Comparison of ENCODE assay signal across 31 mouse cellular contexts in genomic region chr1:180990671-180991070, GRCm38 (mm10). TPM values are rescaled to one million over a fixed set of nuclear protein-coding genes. Genes with fewer than 3 reads are reported as not detected.
"Had no signal": no experiment of that assay in that cellular context is flagged by ENCODE, and none has a peak within 500 bp of the region (broad histone marks: within the 10 kb centered on the region; RNA-seq: fewer than 3 reads in every experiment).

No protein-coding gene starts in this region.

- H3K27me3 ChIP-seq: hindbrain, embryonic 12.5 days; hindbrain, embryonic 15.5 days; intestine, embryonic 15.5 days; kidney, embryonic 15.5 days had no signal

- H3K4me1 ChIP-seq: heart, embryonic 12.5 days; heart, embryonic 13.5 days; hindbrain, embryonic 12.5 days; hindbrain, embryonic 15.5 days; intestine, embryonic 15.5 days; kidney, embryonic 15.5 days had no signal

- H3K9ac ChIP-seq: heart, embryonic 12.5 days; heart, embryonic 13.5 days; heart, embryonic 15.5 days; hindbrain, embryonic 12.5 days; hindbrain, embryonic 14.5 days; hindbrain, embryonic 15.5 days; intestine, embryonic 15.5 days; kidney, embryonic 15.5 days had no signal

- H3K27ac ChIP-seq: heart, embryonic 13.5 days; heart, embryonic 15.5 days; hindbrain, embryonic 10.5 days; hindbrain, embryonic 12.5 days; hindbrain, embryonic 13.5 days; hindbrain, embryonic 14.5 days; hindbrain, embryonic 15.5 days; hindbrain, postnatal 0 days; intestine, embryonic 15.5 days; kidney, embryonic 15.5 days; kidney, postnatal 0 days; layer of hippocampus, adult 2 months; left cerebral cortex, adult 2 months had no signal

- H3K36me3 ChIP-seq: heart, embryonic 12.5 days; heart, embryonic 13.5 days; heart, embryonic 15.5 days; hindbrain, embryonic 10.5 days; hindbrain, embryonic 12.5 days; hindbrain, embryonic 13.5 days; hindbrain, embryonic 15.5 days; intestine, embryonic 15.5 days; kidney, embryonic 15.5 days had no signal

- DNase-seq: heart, postnatal 10 days; heart, postnatal 14 days; heart, postnatal 36 days; heart, postnatal 4 days; kidney, adult 11 months; kidney, adult 18-20 months; kidney, adult 2 months; kidney, adult 8-10 months; kidney, adult 9 months; kidney, postnatal 10 days; kidney, postnatal 14 days; kidney, postnatal 25 days; kidney, postnatal 36 days; kidney, postnatal 4 days; layer of hippocampus, adult 9-11 months; layer of hippocampus, postnatal 36 days had no signal

- H3K4me3 ChIP-seq: heart, embryonic 12.5 days; heart, embryonic 13.5 days; heart, embryonic 15.5 days; hindbrain, embryonic 10.5 days; hindbrain, embryonic 12.5 days; hindbrain, embryonic 13.5 days; hindbrain, embryonic 15.5 days; intestine, embryonic 15.5 days; kidney, embryonic 15.5 days; layer of hippocampus, adult 2 months; left cerebral cortex, adult 2 months had no signal

RNA-seq across cellular contexts. Expression of gene Lefty1, which starts 55.8 kb away (rescaled TPM):
- total RNA-seq: hindbrain, postnatal 0 days had no signal
- polyA plus RNA-seq: inflammation-experienced regulatory T-cells, adult 6 months had no signal
